Mouse (Mus musculus): ENCODE measurements around the gene Por. TPM values are rescaled to one million over a fixed set of nuclear protein-coding genes. Genes with fewer than 3 reads are reported as not detected.

Por gene
- polyA plus RNA-seq, 1 experiment from 2014 or later, result 117 TPM

- no peaks in the 10 kb centered on the region for H3K27me3 ChIP-seq (ENCODE audit: control insufficient read depth, insufficient read depth, low read length)
- no peak overlapping the region for H3K4me2 ChIP-seq (ENCODE audit: low read depth, low read length, severe bottlenecking)
- H3K4me3 ChIP-seq (ENCODE audit: low read depth, low read length), result no peak overlapping the region
- ATAC-seq (replicated peaks; ENCODE audit: low FRiP score) (no peak), DNase-seq (ENCODE audit: low spot score) (no peak)
- 31% methylated on average over 6 of the region's 6 CpGs for WGBS
- H3K27ac ChIP-seq (ENCODE audit: low read depth, low read length), result no peak overlapping the region
- no peaks in the 10 kb centered on the region for H3K4me1 ChIP-seq (replicated peaks; ENCODE audit: control insufficient read depth, insufficient read depth, low read length)
- no peak overlapping the region for H3K9ac ChIP-seq (ENCODE audit: low read length)
- no peaks in the 10 kb centered on the region for H3K9me3 ChIP-seq (ENCODE audit: control insufficient read depth, low read length)
- H3K36me3 ChIP-seq (ENCODE audit: control insufficient read depth, insufficient read depth, low read length), result peaks cover 18% of the 10 kb centered on the region
These were observed 68.4 kb downstream of the Por start for GRCm38 (mm10) chr5:135738266-135738665.

- Histone ChIP-seq H3K4me3 (ENCODE audit: low read depth, low read length) (no peak overlapping the region), H3K4me1 (replicated peaks; ENCODE audit: control insufficient read depth, insufficient read depth, low read length) (no peaks in the 10 kb centered on the region), H3K36me3 (ENCODE audit: control insufficient read depth, insufficient read depth, low read length) (no peaks in the 10 kb centered on the region; the same call in 1 of the 2 replicates), H3K4me2 (ENCODE audit: low read depth, low read length, severe bottlenecking) (no peak overlapping the region), H3K9ac (ENCODE audit: low read length) (no peak overlapping the region), H3K27ac (ENCODE audit: low read depth, low read length) (no peak overlapping the region), H3K27me3 (ENCODE audit: control insufficient read depth, insufficient read depth, low read length) (no peaks in the 10 kb centered on the region), H3K9me3 (ENCODE audit: control insufficient read depth, low read length) (no peaks in the 10 kb centered on the region)
- WGBS, result 61% methylated on average over 10 of the region's 10 CpGs
- no peak for ATAC-seq (replicated peaks; ENCODE audit: low FRiP score)
- peak; percentile 67 for DNase-seq (ENCODE audit: low spot score)
These were observed 72.3 kb downstream of the Por start for GRCm38 (mm10) chr5:135742156-135742555.

DNA sequence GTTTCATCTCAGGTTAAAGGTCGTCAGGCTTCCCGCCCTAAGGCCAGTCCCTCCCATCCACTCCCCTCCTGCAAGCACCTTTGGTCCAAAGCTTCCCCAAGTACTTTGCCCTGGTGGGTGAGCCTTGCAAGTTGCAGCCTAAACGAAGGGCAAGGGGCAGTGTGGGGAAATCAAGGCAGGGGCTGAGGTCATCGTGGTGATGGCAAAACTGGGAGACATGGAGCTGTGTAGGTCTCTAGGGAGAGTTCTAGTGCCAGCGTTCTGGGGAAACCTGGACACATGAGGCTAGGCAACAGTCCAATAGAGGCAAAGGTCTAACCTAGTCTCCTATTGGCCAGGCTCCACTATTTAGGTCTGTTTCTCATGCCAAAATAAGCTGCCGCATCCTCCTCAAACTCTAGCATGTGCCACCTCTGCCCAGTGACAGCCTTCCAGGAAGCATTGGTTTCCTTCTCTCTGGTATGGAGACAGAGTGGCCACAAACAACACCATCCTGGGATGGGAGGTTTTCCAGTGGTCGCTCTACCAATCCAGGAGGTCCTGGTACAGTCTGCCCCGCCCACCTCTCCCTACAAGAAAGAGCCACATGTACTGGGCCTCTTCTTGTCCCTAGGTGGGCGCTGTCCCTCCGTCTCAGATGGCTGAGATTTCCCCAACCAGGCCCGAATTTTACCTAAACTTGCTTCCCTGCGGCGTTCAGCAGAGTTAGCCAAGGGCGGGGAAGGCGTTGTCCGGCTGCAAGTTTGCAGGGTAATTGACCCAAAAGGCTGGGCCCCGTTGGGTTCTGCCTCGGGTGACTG lies 73.3 kb downstream of the Por start:
- H3K9me3 ChIP-seq (ENCODE audit: control insufficient read depth, low read length), result no peaks in the 10 kb centered on the region; the same call in 1 of the 2 replicates
- no peaks in the 10 kb centered on the region for H3K4me1 ChIP-seq (replicated peaks; ENCODE audit: control insufficient read depth, insufficient read depth, low read length)
- DNase-seq (ENCODE audit: low spot score) (no peak), ATAC-seq (replicated peaks; ENCODE audit: low FRiP score) (peak; percentile 55; the same call in 1 of the 2 replicates)
- H3K27ac ChIP-seq (ENCODE audit: low read depth, low read length), result no peak overlapping the region
- WGBS, result 23% methylated on average over 18 of the region's 18 CpGs
- H3K36me3 ChIP-seq (ENCODE audit: control insufficient read depth, insufficient read depth, low read length), result no peaks in the 10 kb centered on the region; the same call in 1 of the 2 replicates
- H3K27me3 ChIP-seq (ENCODE audit: control insufficient read depth, insufficient read depth, low read length), result no peaks in the 10 kb centered on the region
- peak overlapping the region; percentile 76 for H3K9ac ChIP-seq (ENCODE audit: low read length)
- peak overlapping the region; percentile 87 for H3K4me3 ChIP-seq (ENCODE audit: low read depth, low read length)
- H3K4me2 ChIP-seq (ENCODE audit: low read depth, low read length, severe bottlenecking), result peak overlapping the region; percentile 65

DNA sequence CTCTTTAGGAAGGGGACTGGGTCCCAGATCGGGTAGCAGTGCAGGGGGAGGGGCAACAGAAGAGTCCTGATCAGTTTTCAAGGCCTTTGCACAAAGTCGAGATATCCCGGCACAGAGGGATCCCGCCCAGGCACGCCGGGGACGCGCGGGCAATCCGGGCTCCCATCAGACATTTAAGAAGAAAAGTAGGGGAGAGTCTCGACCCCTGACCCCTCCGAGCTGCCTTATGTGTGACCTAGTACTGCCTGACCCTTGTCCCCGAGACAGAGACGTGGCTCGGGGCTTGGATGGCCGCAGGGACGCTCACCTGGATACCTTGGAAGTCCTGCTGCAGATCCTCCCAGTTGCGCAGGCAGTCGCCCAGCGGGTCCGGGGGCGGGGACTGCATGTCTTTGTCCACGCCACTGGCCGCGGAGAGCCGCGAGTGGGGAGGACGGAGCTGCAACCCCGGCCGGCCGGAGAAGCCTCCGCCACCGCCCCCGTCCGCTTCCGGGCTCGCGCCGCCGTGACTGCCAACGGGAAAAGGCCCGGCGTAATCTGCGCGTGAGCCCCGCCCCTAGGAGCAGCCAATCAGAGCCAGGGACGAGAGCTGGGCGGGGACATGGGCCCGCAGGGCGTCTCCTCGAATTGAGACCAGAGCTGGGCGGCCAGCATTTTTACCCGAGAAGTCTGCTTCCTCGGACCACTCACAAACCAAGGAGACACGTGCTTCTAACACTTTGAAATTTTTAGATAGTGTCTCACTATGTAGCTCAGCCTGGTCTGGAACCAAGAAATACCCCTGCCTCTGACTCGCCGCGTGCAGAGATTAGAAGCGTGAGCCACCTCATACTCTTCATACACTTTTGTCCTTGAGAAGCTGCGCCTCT lies 74.1 kb downstream of the Por start, which contains the start of gene Tmem120a:
Gene Tmem120a (minus strand): TSS at position 708 of the 869 bp plus-strand sequence.
- DNase-seq (ENCODE audit: low spot score) (peak; percentile 96), ATAC-seq (replicated peaks; ENCODE audit: low FRiP score) (peak; percentile 94)
- peak within 1 kb of the TSS; percentile 76 for H3K9ac ChIP-seq (ENCODE audit: low read length)
- no peak within 1 kb of the TSS for H3K27ac ChIP-seq (ENCODE audit: low read depth, low read length)
- no peaks in the 10 kb centered on the region for H3K4me1 ChIP-seq (replicated peaks; ENCODE audit: control insufficient read depth, insufficient read depth, low read length)
- no peaks in the 10 kb centered on the region; the same call in 1 of the 2 replicates for H3K36me3 ChIP-seq (ENCODE audit: control insufficient read depth, insufficient read depth, low read length)
- H3K4me2 ChIP-seq (ENCODE audit: low read depth, low read length, severe bottlenecking), result peak within 1 kb of the TSS; percentile 65
- WGBS, result under 1% methylated on average over 60 of the region's 60 CpGs
- H3K4me3 ChIP-seq (ENCODE audit: low read depth, low read length), result peak within 1 kb of the TSS; percentile 87
- H3K27me3 ChIP-seq (ENCODE audit: control insufficient read depth, insufficient read depth, low read length), result no peaks in the 10 kb centered on the region
- H3K9me3 ChIP-seq (ENCODE audit: control insufficient read depth, low read length), result no peaks in the 10 kb centered on the region; the same call in 1 of the 2 replicates

DNA sequence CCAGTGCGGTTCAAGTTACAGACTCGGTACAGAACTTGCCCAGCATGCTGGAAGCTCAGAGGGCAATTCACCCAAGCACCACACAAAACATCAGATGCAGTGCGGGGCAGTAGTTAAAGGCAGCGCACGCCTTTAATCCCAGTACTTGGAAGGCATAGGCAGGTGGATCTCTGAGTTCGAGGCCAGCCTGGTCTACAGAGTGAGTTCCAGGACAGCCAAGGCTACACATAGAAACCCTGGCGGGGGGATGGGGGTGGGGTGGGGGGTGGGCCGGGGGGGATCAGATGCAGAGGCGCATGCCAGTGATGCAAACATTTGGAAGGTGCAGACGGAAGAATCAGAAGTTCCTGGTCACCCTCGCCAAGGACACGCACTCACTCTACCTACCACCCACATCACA lies 74.9 kb downstream of the Por start:
- DNase-seq (ENCODE audit: low spot score) (no peak), ATAC-seq (replicated peaks; ENCODE audit: low FRiP score) (no peak)
- Histone ChIP-seq H3K4me1 (replicated peaks; ENCODE audit: control insufficient read depth, insufficient read depth, low read length) (no peaks in the 10 kb centered on the region), H3K9ac (ENCODE audit: low read length) (peak overlapping the region; percentile 44), H3K4me2 (ENCODE audit: low read depth, low read length, severe bottlenecking) (peak overlapping the region; percentile 65), H3K27ac (ENCODE audit: low read depth, low read length) (no peak overlapping the region), H3K9me3 (ENCODE audit: control insufficient read depth, low read length) (no peaks in the 10 kb centered on the region; the same call in 1 of the 2 replicates), H3K36me3 (ENCODE audit: control insufficient read depth, insufficient read depth, low read length) (no peaks in the 10 kb centered on the region; the same call in 1 of the 2 replicates), H3K4me3 (ENCODE audit: low read depth, low read length) (peak overlapping the region; percentile 87; the same call in 1 of the 2 replicates), H3K27me3 (ENCODE audit: control insufficient read depth, insufficient read depth, low read length) (no peaks in the 10 kb centered on the region)
- WGBS, result 24% methylated on average over 12 of the region's 12 CpGs

- 92% methylated on average over 1 of the region's 1 CpGs for WGBS
- Histone ChIP-seq H3K27ac (ENCODE audit: low read depth, low read length) (no peak overlapping the region), H3K27me3 (ENCODE audit: control insufficient read depth, insufficient read depth, low read length) (no peaks in the 10 kb centered on the region), H3K36me3 (ENCODE audit: control insufficient read depth, insufficient read depth, low read length) (no peaks in the 10 kb centered on the region), H3K4me2 (ENCODE audit: low read depth, low read length, severe bottlenecking) (no peak overlapping the region), H3K9me3 (ENCODE audit: control insufficient read depth, low read length) (no peaks in the 10 kb centered on the region; the same call in 1 of the 2 replicates), H3K4me3 (ENCODE audit: low read depth, low read length) (no peak overlapping the region), H3K9ac (ENCODE audit: low read length) (no peak overlapping the region), H3K4me1 (replicated peaks; ENCODE audit: control insufficient read depth, insufficient read depth, low read length) (no peaks in the 10 kb centered on the region)
- DNase-seq (ENCODE audit: low spot score) (no peak), ATAC-seq (replicated peaks; ENCODE audit: low FRiP score) (no peak)
These were observed 81.2 kb downstream of the Por start for GRCm38 (mm10) chr5:135751041-135751440.

DNA sequence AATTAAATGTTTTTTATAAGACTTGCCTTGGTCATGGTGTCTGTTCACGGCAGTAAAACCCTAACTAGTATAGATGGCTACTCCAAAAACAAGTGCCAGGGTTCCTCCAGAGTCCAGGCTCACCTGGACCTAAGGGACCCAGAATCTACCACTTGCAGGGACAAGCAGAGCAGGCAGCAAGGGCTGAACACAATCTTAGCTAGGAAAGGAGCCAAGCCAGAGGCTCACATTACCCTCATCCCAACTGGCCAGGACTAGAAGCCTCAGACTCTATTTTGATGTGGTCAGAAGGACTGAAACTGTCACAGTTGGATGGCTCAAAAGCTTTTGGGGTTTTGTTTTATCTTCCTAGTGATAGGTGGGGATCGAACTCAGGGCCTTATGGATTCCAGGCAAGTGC lies 81.8 kb downstream of the Por start:
- Histone ChIP-seq H3K4me3 (ENCODE audit: low read depth, low read length) (no peak overlapping the region), H3K4me1 (replicated peaks; ENCODE audit: control insufficient read depth, insufficient read depth, low read length) (no peaks in the 10 kb centered on the region), H3K9me3 (ENCODE audit: control insufficient read depth, low read length) (no peaks in the 10 kb centered on the region; the same call in 1 of the 2 replicates), H3K4me2 (ENCODE audit: low read depth, low read length, severe bottlenecking) (no peak overlapping the region), H3K36me3 (ENCODE audit: control insufficient read depth, insufficient read depth, low read length) (no peaks in the 10 kb centered on the region), H3K9ac (ENCODE audit: low read length) (no peak overlapping the region), H3K27me3 (ENCODE audit: control insufficient read depth, insufficient read depth, low read length) (no peaks in the 10 kb centered on the region), H3K27ac (ENCODE audit: low read depth, low read length) (no peak overlapping the region)
- WGBS, result 79% methylated on average over 2 of the region's 2 CpGs
- no peak for DNase-seq (ENCODE audit: low spot score)
- ATAC-seq (replicated peaks; ENCODE audit: low FRiP score), result no peak

GRCm38 (mm10) chr5:135761881-135762280 lies 92.0 kb downstream of the Por start:
- no peak for ATAC-seq (replicated peaks; ENCODE audit: low FRiP score)
- no peaks in the 10 kb centered on the region for H3K27me3 ChIP-seq (ENCODE audit: control insufficient read depth, insufficient read depth, low read length)
- no peak overlapping the region for H3K27ac ChIP-seq (ENCODE audit: low read depth, low read length)
- no peak overlapping the region for H3K4me3 ChIP-seq (ENCODE audit: low read depth, low read length)
- H3K4me2 ChIP-seq (ENCODE audit: low read depth, low read length, severe bottlenecking), result no peak overlapping the region
- H3K36me3 ChIP-seq (ENCODE audit: control insufficient read depth, insufficient read depth, low read length), result no peaks in the 10 kb centered on the region
- H3K9ac ChIP-seq (ENCODE audit: low read length), result no peak overlapping the region
- no peak for DNase-seq (ENCODE audit: low spot score)
- H3K9me3 ChIP-seq (ENCODE audit: control insufficient read depth, low read length), result no peaks in the 10 kb centered on the region
- no peaks in the 10 kb centered on the region for H3K4me1 ChIP-seq (replicated peaks; ENCODE audit: control insufficient read depth, insufficient read depth, low read length)
- 85% methylated on average over 3 of the region's 3 CpGs for WGBS
